In genomic region chr16:94222646-94223362, GRCm38 (mm10) we compare ENCODE assay signal across 15 mouse cellular contexts.
DNase-seq lines count a peak whose midpoint lies in the region; ATAC-seq and TF ChIP-seq lines count a peak whose summit lies in the region.
"Had no signal": no experiment of that assay in that cellular context is flagged by ENCODE, and none has a peak within 500 bp of the region (broad histone marks: within the 10 kb centered on the region; RNA-seq: fewer than 3 reads in every experiment).

No protein-coding gene starts in this region.

- peak; percentile 78 for TF ChIP-seq POLR2A in CH12.LX (IDR thresholded peaks at IDR 0.05; ENCODE audit: low read depth, low read length)

- H3K9ac ChIP-seq in liver, embryonic 15.5 days: no peak overlapping the region
- H3K9ac ChIP-seq in CH12.LX (ENCODE audit: insufficient read depth, low read depth): peak overlapping the region; percentile 38
- H3K9ac ChIP-seq: heart, embryonic 15.5 days; limb, embryonic 13.5 days; midbrain, embryonic 13.5 days had no signal

- no peaks in the 10 kb centered on the region for H3K36me3 ChIP-seq in liver, embryonic 15.5 days (replicated peaks)
- H3K36me3 ChIP-seq in CH12.LX (replicated peaks in 1 of 2; ENCODE audit: control insufficient read depth in 1 of 2, insufficient read depth in 1 of 2, low read length in 1 of 2): peaks cover 0 to 29% of the 10 kb centered on the region in 2 experiments
- H3K36me3 ChIP-seq: embryonic facial prominence, embryonic 10.5 days; heart, embryonic 15.5 days; limb, embryonic 13.5 days; midbrain, embryonic 13.5 days had no signal

- peak overlapping the region; percentile 43; the same call in 1 of the 2 replicates for H3K27ac ChIP-seq in liver, embryonic 15.5 days (replicated peaks)
- H3K27ac ChIP-seq in CH12.LX (ENCODE audit: insufficient read depth, low read depth): peak overlapping the region; percentile 72
- H3K27ac ChIP-seq: embryonic facial prominence, embryonic 10.5 days; heart, embryonic 15.5 days; hindbrain, postnatal 0 days; limb, embryonic 13.5 days; midbrain, embryonic 13.5 days had no signal

- no peaks in the 10 kb centered on the region for H3K79me2 ChIP-seq in CH12.LX (replicated peaks; ENCODE audit: control insufficient read depth, extremely low read depth, insufficient read depth, poor library complexity, severe bottlenecking)

- dilution Hi-C loops in CH12.LX (cut with MboI; ENCODE audit: extremely low pct_ligation_motif_present, extremely low pct_unique_long_range_greater_than_20kb, low sequenced_read_pairs): no loop called here

- H3K4me3 ChIP-seq in liver, embryonic 15.5 days (replicated peaks): no peak overlapping the region
- H3K4me3 ChIP-seq in CH12.LX (replicated peaks in 1 of 3; ENCODE audit: low read depth in 2 of 3, low read length in 2 of 3, poor library complexity in 1 of 3): peak overlapping the region; percentile 47 to 52 (median 49)
- H3K4me3 ChIP-seq: embryonic facial prominence, embryonic 10.5 days; heart, embryonic 15.5 days; limb, embryonic 13.5 days; midbrain, embryonic 13.5 days had no signal

- WGBS in liver, embryonic 15.5 days (ENCODE audit: insufficient replicate concordance): 47% methylated on average over 11 of the region's 11 CpGs

- H3K9me3 ChIP-seq in liver, embryonic 15.5 days (replicated peaks): no peaks in the 10 kb centered on the region
- no peaks in the 10 kb centered on the region for H3K9me3 ChIP-seq in CH12.LX (replicated peaks; ENCODE audit: low read length)
- H3K9me3 ChIP-seq: embryonic facial prominence, embryonic 10.5 days; heart, embryonic 15.5 days; limb, embryonic 13.5 days; midbrain, embryonic 13.5 days had no signal

- no peaks in the 10 kb centered on the region for H3K4me1 ChIP-seq in liver, embryonic 15.5 days (replicated peaks)
- peaks cover 13 to 40% of the 10 kb centered on the region in 2 experiments for H3K4me1 ChIP-seq in CH12.LX (ENCODE audit: control insufficient read depth in 1 of 2, insufficient read depth in 2 of 2)
- H3K4me1 ChIP-seq: heart, embryonic 15.5 days had no signal

- TF ChIP-seq EP300 in CH12.LX (IDR thresholded peaks at IDR 0.05; ENCODE audit: low read length): no peak

- DNase-seq in liver (no peak), CH12.LX (ENCODE audit: extremely low read depth) (peak; percentile 61)
- DNase-seq in c-Kit-positive CD71-negative TER-119-negative erythroid progenitor cells, embryonic 14.5 days (ENCODE audit: low read depth): peak; percentile 37
- no peak for DNase-seq in ovary, postnatal 10 days (ENCODE audit: low spot score)
- DNase-seq: cerebellum, adult 11-12 months; gastrocnemius, postnatal 10 days; thymus, postnatal 4 days had no signal

- no peaks in the 10 kb centered on the region for H3K27me3 ChIP-seq in liver, embryonic 15.5 days
- no peaks in the 10 kb centered on the region for H3K27me3 ChIP-seq in CH12.LX (replicated peaks)
- H3K27me3 ChIP-seq: heart, embryonic 15.5 days had no signal

- in situ Hi-C loops in CH12.LX (cut with MboI; ENCODE audit: low pct_ligation_motif_present, low pct_unique_long_range_greater_than_20kb, low sequenced_read_pairs): no loop called here

- ATAC-seq in liver, embryonic 15.5 days (ENCODE audit: insufficient read depth): no peak
- peak; percentile 78 for ATAC-seq in monocyte, adult 5-6 weeks (replicated peaks; ENCODE audit: insufficient number of reproducible peaks, low FRiP score, low TSS enrichment, poor library complexity, severe bottlenecking)
- no peak for ATAC-seq in erythroblast, adult 5-6 weeks (replicated peaks; ENCODE audit: low FRiP score, poor library complexity, severe bottlenecking)
- ATAC-seq: hindbrain, postnatal 0 days; midbrain, embryonic 13.5 days had no signal

- 0 out of 2 replicates have a peak overlapping the region, but pooled peaks have one; percentile 10 for H3K4me2 ChIP-seq in liver, embryonic 15.5 days
- peak overlapping the region; percentile 96 for H3K4me2 ChIP-seq in CH12.LX (ENCODE audit: insufficient read depth, low read depth, poor library complexity, severe bottlenecking)
- H3K4me2 ChIP-seq: heart, embryonic 15.5 days; limb, embryonic 13.5 days; midbrain, embryonic 13.5 days had no signal

- no peak for TF ChIP-seq CTCF in CH12.LX (conservative IDR thresholded peaks at IDR 0.05 in 1 of 2, IDR thresholded peaks at IDR 0.05 in 1 of 2; ENCODE audit: low read depth in 2 of 2, low read length in 2 of 2)

- no peak for TF ChIP-seq RAD21 in CH12.LX (IDR thresholded peaks at IDR 0.05; ENCODE audit: low read depth, low read length)

TF ChIP-seq in CH12.LX, 34 proteins besides CTCF, POLR2A, EP300 and RAD21:
- no peak for TF ChIP-seq USF2 (conservative IDR thresholded peaks at IDR 0.05; ENCODE audit: low read depth, low read length)
- TF ChIP-seq JUN (IDR thresholded peaks at IDR 0.05; ENCODE audit: insufficient read depth, low read depth, low read length): no peak
- no peak for TF ChIP-seq GABPA (IDR thresholded peaks at IDR 0.05; ENCODE audit: insufficient replicate concordance, low read depth, low read length)
- no peak for TF ChIP-seq BHLHE40 (IDR thresholded peaks at IDR 0.05; ENCODE audit: low read depth, low read length)
- TF ChIP-seq MEF2A (IDR thresholded peaks at IDR 0.05; ENCODE audit: borderline replicate concordance, low read depth, low read length): 0 out of 2 replicates have a peak, but pooled peaks have one; percentile 34
- no peak; the same call in 1 of the 2 replicates for TF ChIP-seq NRF1 (IDR thresholded peaks at IDR 0.05; ENCODE audit: low read depth, low read length)
- no peak; the same call in 1 of the 2 replicates for TF ChIP-seq MAX (IDR thresholded peaks at IDR 0.05; ENCODE audit: low read length)
- peak; percentile 93; the same call in 1 of the 2 replicates for TF ChIP-seq ZMIZ1 (IDR thresholded peaks at IDR 0.05; ENCODE audit: low read depth, low read length)
- 0 out of 2 replicates have a peak, but pooled peaks have one; percentile 16 for TF ChIP-seq HCFC1 (IDR thresholded peaks at IDR 0.05; ENCODE audit: low read depth, low read length)
- 0 out of 2 replicates have a peak, but pooled peaks have one; percentile 29 for TF ChIP-seq UBTF (IDR thresholded peaks at IDR 0.05; ENCODE audit: low read depth, low read length)
- peak; percentile 8 for TF ChIP-seq ETS1 (conservative IDR thresholded peaks at IDR 0.05; ENCODE audit: low read depth, low read length)
- peak; percentile 10; the same call in 1 of the 2 replicates for TF ChIP-seq NELFE (IDR thresholded peaks at IDR 0.05; ENCODE audit: low read depth, low read length)
- TF ChIP-seq SMC3 (IDR thresholded peaks at IDR 0.05; ENCODE audit: low read depth, low read length): no peak; the same call in none of the 2 replicates
- TF ChIP-seq PAX5 (IDR thresholded peaks at IDR 0.05; ENCODE audit: low read length): no peak
- no peak for TF ChIP-seq MXI1 (IDR thresholded peaks at IDR 0.05; ENCODE audit: low read depth, low read length)
- TF ChIP-seq SIN3A (IDR thresholded peaks at IDR 0.05; ENCODE audit: low read length): peak; percentile 61; the same call in 1 of the 2 replicates
- peak; percentile 39; the same call in 1 of the 2 replicates for TF ChIP-seq IRF4 (IDR thresholded peaks at IDR 0.05; ENCODE audit: low read depth, low read length)
- TF ChIP-seq ZNF384 (IDR thresholded peaks at IDR 0.05; ENCODE audit: low read depth, low read length): no peak
- TF ChIP-seq MYC (IDR thresholded peaks at IDR 0.05; ENCODE audit: low read depth, low read length): peak; percentile 59; the same call in 1 of the 2 replicates
- no peak for TF ChIP-seq ZC3H11A (IDR thresholded peaks at IDR 0.05; ENCODE audit: low read depth, low read length)
- no peak for TF ChIP-seq USF1 (IDR thresholded peaks at IDR 0.05; ENCODE audit: low read depth, low read length)
- peak; percentile 94 for TF ChIP-seq TBP (conservative IDR thresholded peaks at IDR 0.05; ENCODE audit: low read depth, low read length)
- TF ChIP-seq TCF12 (IDR thresholded peaks at IDR 0.05; ENCODE audit: low read depth, low read length): peak; percentile 34; the same call in 1 of the 2 replicates
- TF ChIP-seq POLR2AphosphoS2 (IDR thresholded peaks at IDR 0.05; ENCODE audit: low read depth, low read length): no peak
- TF ChIP-seq CHD2 (IDR thresholded peaks at IDR 0.05; ENCODE audit: low read length): no peak
- no peak for TF ChIP-seq E2F4 (IDR thresholded peaks at IDR 0.05; ENCODE audit: insufficient replicate concordance, low read depth, low read length)
- TF ChIP-seq MAZ (IDR thresholded peaks at IDR 0.05; ENCODE audit: low read depth, low read length): no peak; the same call in 1 of the 2 replicates
- TF ChIP-seq KAT2A (IDR thresholded peaks at IDR 0.05; ENCODE audit: insufficient replicate concordance, low read length): 0 out of 2 replicates have a peak, but pooled peaks have one; percentile 23
- 0 out of 2 replicates have a peak, but pooled peaks have one; percentile 20 for TF ChIP-seq MAFK (IDR thresholded peaks at IDR 0.05; ENCODE audit: insufficient replicate concordance, low read length)
- TF ChIP-seq ELF1 (IDR thresholded peaks at IDR 0.05; ENCODE audit: low read depth, low read length): no peak
- TF ChIP-seq CHD1 (IDR thresholded peaks at IDR 0.05; ENCODE audit: low read depth, low read length): no peak
- TF ChIP-seq JUND (conservative IDR thresholded peaks at IDR 0.05; ENCODE audit: low read depth, low read length): no peak
- no peak for TF ChIP-seq RCOR1 (conservative IDR thresholded peaks at IDR 0.05; ENCODE audit: low read depth, low read length)
- no peak for TF ChIP-seq ZKSCAN1 (IDR thresholded peaks at IDR 0.05; ENCODE audit: borderline replicate concordance, low read depth, low read length)

Comparison
In these comparisons a context has a peak if more than half of its experiments do, and no peak if none do; other contexts are left out.
1. DNase-seq: peak in CH12.LX (single experiment) and c-Kit-positive CD71-negative TER-119-negative erythroid progenitor cells, embryonic 14.5 days (single experiment); none in liver (single experiment) and ovary, postnatal 10 days (single experiment).